Mouse (Mus musculus) liver, embryonic 11.5 days (tissue): ENCODE data around the gene Dab2ip. TPM values are rescaled to one million over a fixed set of nuclear protein-coding genes. Genes with fewer than 3 reads are reported as not detected.

ENCODE experiments used
- ATAC-seq: fragments of 200-750 bp; cut with Nextera tagmentation; replicated peaks from 2 replicates; pipeline ENCODE4 v1.8.0; 2017; ENCODE audit warnings: moderate number of reproducible peaks, mild to moderate bottlenecking, moderate TSS enrichment, moderate library complexity; ENCODE audit not compliant: low FRiP score
- DNase-seq: peaks from one replicate; pipeline ENCODE4 v3.0.0-alpha.2; 2017; ENCODE audit warnings: low spot score
- H3K27ac ChIP-seq: fragments of 300-500 bp; sonication (generic); 2 replicates; pipeline ENCODE4 v1.5.1; 2014; ENCODE audit warnings: mild to moderate bottlenecking, low read depth, low read length, control low read depth
- H3K27me3 ChIP-seq: fragments of 300-500 bp; sonication (generic); replicated peaks from 2 replicates; pipeline ENCODE4 v1.6.1; 2014; ENCODE audit warnings: low read length, mixed read lengths; ENCODE audit not compliant: control insufficient read depth, insufficient read depth
- H3K36me3 ChIP-seq: fragments of 300-500 bp; sonication (generic); 2 replicates; pipeline ENCODE4 v1.6.1; 2014; ENCODE audit warnings: mild to moderate bottlenecking, low read length, moderate library complexity, mixed read lengths; ENCODE audit not compliant: control insufficient read depth, insufficient read depth
- H3K4me1 ChIP-seq: fragments of 300-500 bp; sonication (generic); replicated peaks from 2 replicates; pipeline ENCODE4 v1.6.1; 2014; ENCODE audit warnings: low read length, mixed read lengths; ENCODE audit not compliant: control insufficient read depth, insufficient read depth
- H3K4me2 ChIP-seq: fragments of 300-500 bp; sonication (generic); 2 replicates; pipeline ENCODE4 v1.6.1; 2014; ENCODE audit warnings: mild to moderate bottlenecking, control low read depth, moderate library complexity
- H3K4me3 ChIP-seq: fragments of 300-500 bp; sonication (generic); 2 replicates; pipeline ENCODE4 v1.5.1; 2014; ENCODE audit warnings: low read depth, low read length, control low read depth
- H3K9ac ChIP-seq: fragments of 300-500 bp; sonication (generic); 2 replicates; pipeline ENCODE4 v1.6.1; 2014; ENCODE audit warnings: low read depth, low read length, control low read depth
- H3K9me3 ChIP-seq: fragments of 300-500 bp; sonication (generic); 2 replicates; pipeline ENCODE4 v1.6.1; 2016; ENCODE audit warnings: low read length, inconsistent platforms, mixed read lengths; ENCODE audit not compliant: control insufficient read depth
- WGBS: fragments of 180-500 bp; shearing (Covaris S2); extraction: QIAGEN DNeasy Blood & Tissue Kit; methylation state at CpG from one replicate; pipeline ENCODE4 v1.1.7; 2014; 5-methylcytosine and 5-hydroxymethylcytosine counted together
- polyA plus RNA-seq: library from polyadenylated mRNA; unstranded; fragments of >200 nt; fragmentation: Nextera tagmentation; extraction: Ambion mirVana; gene quantifications from 2 replicates; pipeline ENCODE4 v1.2.1, GENCODE M21; 2014

The Dab2ip gene
- polyA plus RNA-seq, 1 experiment from 2014 or later: 20.0 TPM

DNA sequence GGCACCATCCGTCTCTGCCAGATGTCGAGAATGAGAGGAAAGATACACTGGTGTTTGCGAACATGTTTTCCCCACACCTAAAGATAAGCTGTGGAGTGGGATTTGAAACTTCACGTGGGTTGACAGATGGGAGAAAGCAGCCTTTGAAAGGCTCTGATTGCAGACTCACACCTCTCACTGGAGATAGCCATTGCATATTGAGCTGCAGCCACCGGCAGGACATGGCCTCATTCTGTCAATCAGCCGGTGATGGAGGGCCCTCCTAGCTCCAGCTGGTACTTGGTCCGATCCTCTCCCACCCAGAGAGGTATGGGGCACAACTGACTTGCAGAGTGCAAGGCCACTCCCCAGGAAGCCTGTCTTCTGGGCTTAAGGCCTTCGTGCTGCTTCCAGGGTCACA lies 202.3 kb downstream of the Dab2ip start:
- no peak for DNase-seq
- no peak overlapping the region for H3K4me3 ChIP-seq
- H3K4me2 ChIP-seq: no peak overlapping the region
- no peak overlapping the region for H3K27ac ChIP-seq
- ATAC-seq: no peak
- 48% methylated on average over 8 of the region's 8 CpGs for WGBS
- no peak overlapping the region for H3K9ac ChIP-seq
- H3K36me3 ChIP-seq: no peaks in the 10 kb centered on the region
- no peaks in the 10 kb centered on the region for H3K4me1 ChIP-seq
- no peaks in the 10 kb centered on the region for H3K9me3 ChIP-seq
- no peaks in the 10 kb centered on the region for H3K27me3 ChIP-seq

DNA sequence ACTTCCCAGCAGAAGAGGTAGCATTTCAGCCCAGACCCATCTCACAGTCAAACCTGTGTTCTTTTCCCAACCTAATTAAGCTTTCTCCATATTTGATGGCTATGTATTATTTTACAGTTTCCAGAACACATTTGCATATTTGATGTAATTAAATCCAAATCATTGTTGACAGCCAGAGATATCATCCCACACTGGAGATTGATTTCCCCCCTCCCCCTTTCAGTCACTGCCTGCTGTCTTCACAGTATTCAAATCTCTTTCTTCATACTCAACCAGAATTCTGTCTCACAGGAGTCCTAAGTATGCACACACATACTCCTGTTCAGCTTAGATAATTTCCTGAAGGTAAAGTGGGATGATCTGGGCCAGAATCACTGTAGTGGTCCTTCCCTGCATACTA lies 202.8 kb downstream of the Dab2ip start:
- no peak overlapping the region for H3K4me2 ChIP-seq
- no peak overlapping the region for H3K27ac ChIP-seq
- no peaks in the 10 kb centered on the region for H3K4me1 ChIP-seq
- H3K4me3 ChIP-seq: no peak overlapping the region
- H3K9ac ChIP-seq: no peak overlapping the region
- H3K9me3 ChIP-seq: no peaks in the 10 kb centered on the region
- DNase-seq (no peak), ATAC-seq (no peak)
- H3K36me3 ChIP-seq: no peaks in the 10 kb centered on the region
- H3K27me3 ChIP-seq: no peaks in the 10 kb centered on the region

DNA sequence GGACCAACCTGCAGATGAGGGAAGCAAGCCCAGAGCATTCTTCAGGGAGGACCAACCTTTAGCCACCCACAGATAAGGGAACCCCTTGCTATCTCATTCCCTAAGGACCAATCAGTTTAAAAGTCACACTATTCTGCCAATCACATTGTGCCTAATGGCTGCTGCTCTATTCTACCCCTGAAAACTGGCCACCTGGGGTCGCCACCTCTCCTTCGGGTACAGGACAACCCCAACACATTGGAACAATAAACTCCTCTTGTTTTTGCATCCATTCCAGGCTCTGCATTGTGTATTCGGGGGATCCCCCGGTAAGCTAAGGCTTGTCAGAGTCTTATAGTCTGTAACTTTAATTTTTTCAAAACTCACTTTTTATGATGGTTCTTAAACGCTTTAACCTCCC lies 203.4 kb downstream of the Dab2ip start:
- ATAC-seq: no peak
- Histone ChIP-seq H3K4me3 (no peak overlapping the region), H3K9ac (no peak overlapping the region), H3K36me3 (no peaks in the 10 kb centered on the region), H3K4me1 (no peaks in the 10 kb centered on the region), H3K27ac (no peak overlapping the region), H3K9me3 (no peaks in the 10 kb centered on the region), H3K27me3 (no peaks in the 10 kb centered on the region), H3K4me2 (no peak overlapping the region)
- WGBS: 81% methylated on average over 5 of the region's 5 CpGs
- DNase-seq: no peak

DNA sequence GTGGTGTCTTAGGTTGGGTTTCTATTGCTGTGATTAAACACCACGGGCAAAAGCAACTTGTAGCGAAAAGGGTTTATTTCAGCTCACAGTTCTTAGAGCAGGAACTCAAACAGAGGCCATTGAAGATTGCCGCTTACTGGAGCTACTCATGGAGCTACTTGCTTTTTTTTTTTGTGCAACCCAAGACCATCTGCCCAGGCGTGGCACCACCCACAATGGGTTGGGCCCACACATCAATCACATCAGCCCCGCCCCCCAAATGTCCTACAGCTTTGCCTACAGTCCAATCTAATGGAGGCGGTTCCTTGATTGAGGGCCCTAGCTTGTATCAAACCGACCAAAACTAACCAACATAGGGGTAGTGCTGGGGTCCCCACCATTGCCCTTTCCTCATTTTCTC lies 205.8 kb downstream of the Dab2ip start:
- no peak overlapping the region for H3K27ac ChIP-seq
- H3K36me3 ChIP-seq: no peaks in the 10 kb centered on the region
- no peak overlapping the region for H3K9ac ChIP-seq
- ATAC-seq (no peak), DNase-seq (no peak)
- no peak overlapping the region for H3K4me3 ChIP-seq
- WGBS: 80% methylated on average over 7 of the region's 7 CpGs
- H3K27me3 ChIP-seq: no peaks in the 10 kb centered on the region; the same call in 1 of the 2 replicates
- H3K4me2 ChIP-seq: no peak overlapping the region
- H3K4me1 ChIP-seq: no peaks in the 10 kb centered on the region
- no peaks in the 10 kb centered on the region for H3K9me3 ChIP-seq

DNA sequence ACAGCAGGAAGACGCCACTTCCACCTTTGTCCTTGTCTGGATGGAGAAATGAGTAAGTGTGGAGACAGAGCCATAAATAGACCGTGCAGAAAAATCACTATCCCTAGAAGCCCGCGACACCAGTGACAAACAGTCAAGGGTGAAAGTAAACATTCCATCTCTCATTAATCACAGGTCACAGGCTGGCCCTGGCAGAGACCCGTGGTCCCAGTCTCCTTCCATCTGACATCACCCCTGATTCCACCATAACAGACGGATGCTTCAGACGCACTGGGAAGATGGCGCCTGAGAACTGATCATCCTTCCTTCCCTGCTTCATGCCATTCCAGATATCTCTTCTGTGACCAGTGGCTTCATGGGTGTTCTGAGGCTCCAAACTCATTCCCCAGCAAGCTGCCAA lies 206.3 kb downstream of the Dab2ip start:
- H3K9me3 ChIP-seq: no peaks in the 10 kb centered on the region
- H3K36me3 ChIP-seq: no peaks in the 10 kb centered on the region
- 65% methylated on average over 8 of the region's 8 CpGs for WGBS
- H3K9ac ChIP-seq: no peak overlapping the region
- ATAC-seq (no peak), DNase-seq (no peak)
- no peaks in the 10 kb centered on the region; the same call in 1 of the 2 replicates for H3K27me3 ChIP-seq
- no peak overlapping the region for H3K4me2 ChIP-seq
- H3K4me3 ChIP-seq: no peak overlapping the region
- H3K4me1 ChIP-seq: no peaks in the 10 kb centered on the region
- no peak overlapping the region for H3K27ac ChIP-seq

DNA sequence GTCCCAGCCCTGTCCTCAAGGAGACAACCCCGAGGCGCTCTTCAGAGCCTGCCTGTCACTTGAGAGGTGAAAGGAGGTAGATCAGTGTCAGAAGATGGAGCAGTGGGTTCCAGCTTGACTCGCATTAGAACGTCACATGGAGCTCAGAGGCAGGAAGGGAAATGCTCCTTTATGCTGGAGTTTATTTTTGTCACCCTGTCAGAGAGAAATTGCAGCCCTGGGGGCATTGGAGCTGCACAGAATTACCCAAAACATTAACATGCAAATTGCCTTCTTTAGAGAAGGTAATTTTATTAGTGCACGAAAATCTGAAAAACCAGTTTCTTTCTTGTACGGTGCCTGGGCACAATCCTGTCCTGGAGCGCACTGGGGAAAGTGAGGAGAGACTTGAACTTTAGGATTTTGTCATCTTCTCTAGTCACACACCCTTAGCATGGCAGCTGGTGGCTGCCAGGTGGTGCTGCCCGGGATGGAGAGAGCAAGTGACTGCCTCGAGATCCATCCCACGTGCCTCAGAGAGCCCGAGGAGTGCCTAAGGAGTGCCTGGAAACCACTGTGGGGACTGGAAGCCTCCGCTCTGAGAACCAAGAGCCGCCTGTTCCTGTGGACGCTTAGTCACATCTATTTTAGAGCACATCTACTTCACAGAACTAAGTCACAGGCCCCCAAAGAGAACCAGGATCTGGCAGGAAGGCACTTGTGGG lies 209.9 kb downstream of the Dab2ip start:
- 36% methylated on average over 14 of the region's 14 CpGs for WGBS
- Histone ChIP-seq H3K9ac (no peak overlapping the region), H3K36me3 (no peaks in the 10 kb centered on the region), H3K4me3 (no peak overlapping the region), H3K9me3 (no peaks in the 10 kb centered on the region), H3K4me2 (no peak overlapping the region), H3K27me3 (no peaks in the 10 kb centered on the region; the same call in 1 of the 2 replicates), H3K27ac (no peak overlapping the region), H3K4me1 (no peaks in the 10 kb centered on the region)
- DNase-seq (no peak), ATAC-seq (no peak)

GRCm38 (mm10) chr2:35768538-35769238 lies 210.6 kb downstream of the Dab2ip start:
- Histone ChIP-seq H3K36me3 (no peaks in the 10 kb centered on the region), H3K4me3 (no peak overlapping the region), H3K27me3 (no peaks in the 10 kb centered on the region; the same call in 1 of the 2 replicates), H3K9me3 (no peaks in the 10 kb centered on the region), H3K27ac (no peak overlapping the region), H3K4me2 (no peak overlapping the region), H3K4me1 (no peaks in the 10 kb centered on the region), H3K9ac (no peak overlapping the region)
- no peak for DNase-seq
- peak; percentile 43 for ATAC-seq
- WGBS: 34% methylated on average over 4 of the region's 4 CpGs

DNA sequence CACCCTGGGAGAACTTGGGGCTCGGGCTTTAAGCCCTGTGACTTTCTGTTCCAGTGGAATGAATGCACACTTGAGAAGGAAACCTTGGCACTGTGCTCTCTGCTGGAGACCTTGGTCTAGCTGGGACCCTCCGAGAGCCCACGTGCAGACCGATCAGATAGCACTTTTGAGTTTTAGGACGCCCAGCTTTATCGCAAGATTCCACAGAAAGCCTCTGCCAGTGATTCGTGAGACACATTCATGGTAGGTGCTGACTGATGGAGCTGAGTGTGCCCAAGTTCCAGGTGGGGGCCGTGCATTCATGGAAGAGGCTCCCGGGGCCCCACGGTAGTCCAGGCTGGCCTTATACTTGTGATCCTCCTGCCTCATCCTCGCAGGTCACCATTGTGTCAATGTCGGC lies 211.3 kb downstream of the Dab2ip start:
- Histone ChIP-seq H3K27ac (no peak overlapping the region), H3K36me3 (no peaks in the 10 kb centered on the region), H3K4me3 (no peak overlapping the region), H3K4me1 (no peaks in the 10 kb centered on the region), H3K27me3 (no peaks in the 10 kb centered on the region; the same call in 1 of the 2 replicates), H3K9me3 (no peaks in the 10 kb centered on the region), H3K4me2 (no peak overlapping the region), H3K9ac (no peak overlapping the region)
- ATAC-seq: no peak
- WGBS: 76% methylated on average over 12 of the region's 12 CpGs
- DNase-seq: no peak

- ATAC-seq (no peak), DNase-seq (no peak)
- Histone ChIP-seq H3K27me3 (no peaks in the 10 kb centered on the region; the same call in 1 of the 2 replicates), H3K4me2 (no peak overlapping the region), H3K4me1 (no peaks in the 10 kb centered on the region), H3K9ac (no peak overlapping the region), H3K9me3 (no peaks in the 10 kb centered on the region), H3K27ac (no peak overlapping the region), H3K4me3 (no peak overlapping the region), H3K36me3 (no peaks in the 10 kb centered on the region)
- WGBS: 72% methylated on average over 2 of the region's 2 CpGs
Measured at GRCm38 (mm10) chr2:35770541-35770940, 212.5 kb downstream of the Dab2ip start.
